Mouse (Mus musculus): ENCODE results near the gene Cyct. TPM values are rescaled to one million over a fixed set of nuclear protein-coding genes. Genes with fewer than 3 reads are reported as not detected.

Cyct gene
- polyA plus RNA-seq, 1 experiment, result not detected

DNA sequence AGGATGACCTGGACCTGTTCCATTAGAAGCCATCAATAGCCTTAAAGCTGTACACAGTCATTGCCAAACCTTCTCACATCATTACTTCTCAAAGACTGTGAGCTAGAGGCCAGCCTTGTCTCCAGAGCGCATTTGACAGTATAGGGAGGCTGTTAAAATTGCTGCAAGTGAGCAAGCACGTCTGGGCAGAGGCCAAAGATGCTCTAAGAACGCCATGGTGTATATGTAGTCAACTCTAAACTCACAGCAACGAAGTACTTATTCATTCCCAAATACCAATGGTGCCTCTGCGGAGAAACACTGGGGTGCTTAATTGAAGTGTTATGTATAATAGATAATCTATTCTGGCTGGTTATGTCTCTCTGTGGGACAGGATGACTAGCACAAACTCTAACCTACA lies 35.8 kb downstream of the Cyct start:
- no peak for DNase-seq
- TF ChIP-seq CTCF (IDR thresholded peaks at IDR 0.05; ENCODE audit: borderline replicate concordance, control insufficient read depth, extremely low read depth, insufficient read depth, low read length, poor library complexity) (no peak), POLR2A (IDR thresholded peaks at IDR 0.05; ENCODE audit: control insufficient read depth, extremely low read depth, insufficient read depth, low read length, poor library complexity) (no peak)
- no peaks in the 10 kb centered on the region for H3K36me3 ChIP-seq (ENCODE audit: control insufficient read depth, insufficient read depth, low read length)
- no peaks in the 10 kb centered on the region for H3K27me3 ChIP-seq (ENCODE audit: control insufficient read depth, insufficient read depth, low read length)
- WGBS, result 90% methylated on average over 5 of the region's 5 CpGs
- no peaks in the 10 kb centered on the region for H3K4me1 ChIP-seq (replicated peaks; ENCODE audit: control insufficient read depth, insufficient read depth, low read length)
- H3K27ac ChIP-seq (ENCODE audit: control insufficient read depth, insufficient read depth, low read length), result no peak overlapping the region
- H3K4me3 ChIP-seq (ENCODE audit: control insufficient read depth, insufficient read depth, low read length), result no peak overlapping the region

GRCm38 (mm10) chr2:76323185-76323875 lies 36.9 kb downstream of the Cyct start:
- H3K36me3 ChIP-seq (ENCODE audit: control insufficient read depth, insufficient read depth, low read length), result no peaks in the 10 kb centered on the region
- H3K4me3 ChIP-seq (ENCODE audit: control insufficient read depth, insufficient read depth, low read length), result no peak overlapping the region
- no peaks in the 10 kb centered on the region for H3K27me3 ChIP-seq (ENCODE audit: control insufficient read depth, insufficient read depth, low read length)
- 88% methylated on average over 21 of the region's 21 CpGs for WGBS
- no peaks in the 10 kb centered on the region for H3K4me1 ChIP-seq (replicated peaks; ENCODE audit: control insufficient read depth, insufficient read depth, low read length)
- TF ChIP-seq CTCF (IDR thresholded peaks at IDR 0.05; ENCODE audit: borderline replicate concordance, control insufficient read depth, extremely low read depth, insufficient read depth, low read length, poor library complexity) (no peak), POLR2A (IDR thresholded peaks at IDR 0.05; ENCODE audit: control insufficient read depth, extremely low read depth, insufficient read depth, low read length, poor library complexity) (no peak)
- no peak overlapping the region for H3K27ac ChIP-seq (ENCODE audit: control insufficient read depth, insufficient read depth, low read length)
- no peak for DNase-seq

GRCm38 (mm10) chr2:76320336-76320735 lies 39.9 kb downstream of the Cyct start:
- Histone ChIP-seq H3K27ac (ENCODE audit: control insufficient read depth, insufficient read depth, low read length) (no peak overlapping the region), H3K36me3 (ENCODE audit: control insufficient read depth, insufficient read depth, low read length) (no peaks in the 10 kb centered on the region), H3K4me1 (replicated peaks; ENCODE audit: control insufficient read depth, insufficient read depth, low read length) (no peaks in the 10 kb centered on the region), H3K27me3 (ENCODE audit: control insufficient read depth, insufficient read depth, low read length) (no peaks in the 10 kb centered on the region), H3K4me3 (ENCODE audit: control insufficient read depth, insufficient read depth, low read length) (no peak overlapping the region)
- TF ChIP-seq POLR2A (IDR thresholded peaks at IDR 0.05; ENCODE audit: control insufficient read depth, extremely low read depth, insufficient read depth, low read length, poor library complexity) (no peak), CTCF (IDR thresholded peaks at IDR 0.05; ENCODE audit: borderline replicate concordance, control insufficient read depth, extremely low read depth, insufficient read depth, low read length, poor library complexity) (no peak)
- 89% methylated on average over 6 of the region's 6 CpGs for WGBS
- DNase-seq, result no peak

- TF ChIP-seq CTCF (IDR thresholded peaks at IDR 0.05; ENCODE audit: borderline replicate concordance, control insufficient read depth, extremely low read depth, insufficient read depth, low read length, poor library complexity) (no peak), POLR2A (IDR thresholded peaks at IDR 0.05; ENCODE audit: control insufficient read depth, extremely low read depth, insufficient read depth, low read length, poor library complexity) (no peak)
- 90% methylated on average over 6 of the region's 6 CpGs for WGBS
- no peak overlapping the region for H3K4me3 ChIP-seq (ENCODE audit: control insufficient read depth, insufficient read depth, low read length)
Measured at GRCm38 (mm10) chr2:76319231-76319630, 41.0 kb downstream of the Cyct start.

More at GRCm38 (mm10) chr2:76319231-76319630, 41.0 kb downstream of the Cyct start:
- no peaks in the 10 kb centered on the region for H3K36me3 ChIP-seq (ENCODE audit: control insufficient read depth, insufficient read depth, low read length)
- H3K27me3 ChIP-seq (ENCODE audit: control insufficient read depth, insufficient read depth, low read length), result no peaks in the 10 kb centered on the region
- DNase-seq, result no peak
- no peak overlapping the region for H3K27ac ChIP-seq (ENCODE audit: control insufficient read depth, insufficient read depth, low read length)
- H3K4me1 ChIP-seq (replicated peaks; ENCODE audit: control insufficient read depth, insufficient read depth, low read length), result no peaks in the 10 kb centered on the region

Other genes starting within 250 kb of the Cyct start
- 1.7 and 1.8 TPM in 2 replicates for gene Pde11a, start 21.7 kb downstream of the Cyct start, polyA plus RNA-seq (2012; rRNA removed)
- 18.8 and 20.8 TPM in 2 replicates for gene Rbm45, start 9.5 kb upstream of the Cyct start, polyA plus RNA-seq (2012; rRNA removed)
- gene Osbpl6, start 46.1 kb upstream of the Cyct start, polyA plus RNA-seq (2012; rRNA removed), result 6.1 and 7.1 TPM in 2 replicates

Data from thymus, adult 2 months (tissue).